Mouse (Mus musculus): ENCODE data around the gene Unc80.
"Not testable (repeated sequence)": the region's sequence is repeated elsewhere in the genome, so short reads cannot be mapped to it uniquely, and the experiment has no call there.

Unc80 gene

GRCm38 (mm10) chr1:66617188-66617587 lies 149.0 kb downstream of the Unc80 start:
- DNase-seq (ENCODE audit: low read depth), result no peak

- DNase-seq (ENCODE audit: low read depth), result no peak
These were observed 170.0 kb downstream of the Unc80 start for GRCm38 (mm10) chr1:66638177-66638576.

GRCm38 (mm10) chr1:66646894-66647293 lies 178.7 kb downstream of the Unc80 start:
- DNase-seq (ENCODE audit: low read depth), result no peak

GRCm38 (mm10) chr1:66649568-66649967 lies 181.4 kb downstream of the Unc80 start:
- peak; percentile 45 for DNase-seq (ENCODE audit: low read depth)

GRCm38 (mm10) chr1:66650006-66650405 lies 181.8 kb downstream of the Unc80 start:
- DNase-seq (ENCODE audit: low read depth), result peak; percentile 8

- no peak for DNase-seq (ENCODE audit: low read depth)
These were observed 187.1 kb downstream of the Unc80 start for GRCm38 (mm10) chr1:66655119-66655746.

- peak; percentile 32 for DNase-seq (ENCODE audit: low read depth)
These were observed 187.6 kb downstream of the Unc80 start for GRCm38 (mm10) chr1:66655747-66656119.

GRCm38 (mm10) chr1:66671475-66671874 lies 203.3 kb downstream of the Unc80 start:
- DNase-seq (ENCODE audit: low read depth), result no peak

- DNase-seq (ENCODE audit: low read depth), result no peak
These were observed 204.6 kb downstream of the Unc80 start for GRCm38 (mm10) chr1:66672812-66673211.

GRCm38 (mm10) chr1:66677928-66678327 lies 209.8 kb downstream of the Unc80 start:
- no peak for DNase-seq (ENCODE audit: low read depth)

- peak; percentile 17 for DNase-seq (ENCODE audit: low read depth)
These were observed 210.5 kb downstream of the Unc80 start for GRCm38 (mm10) chr1:66678662-66679061.

- DNase-seq (ENCODE audit: low read depth), result no peak
These were observed 214.8 kb downstream of the Unc80 start for GRCm38 (mm10) chr1:66682974-66683373.

- no peak for DNase-seq (ENCODE audit: low read depth)
These were observed 223.6 kb downstream of the Unc80 start for GRCm38 (mm10) chr1:66691772-66692171.

- DNase-seq (ENCODE audit: low read depth), result no peak
These were observed 224.1 kb downstream of the Unc80 start for GRCm38 (mm10) chr1:66692308-66692707.

GRCm38 (mm10) chr1:66692780-66693392 lies 224.7 kb downstream of the Unc80 start:
- no peak for DNase-seq (ENCODE audit: low read depth)

GRCm38 (mm10) chr1:66694266-66694665 lies 226.1 kb downstream of the Unc80 start:
- DNase-seq (ENCODE audit: low read depth), result no peak

GRCm38 (mm10) chr1:66695296-66695695 lies 227.1 kb downstream of the Unc80 start:
- DNase-seq (ENCODE audit: low read depth), result no peak

GRCm38 (mm10) chr1:66699630-66700029 lies 231.5 kb downstream of the Unc80 start:
- not testable (repeated sequence) for DNase-seq (ENCODE audit: low read depth)

GRCm38 (mm10) chr1:66700149-66700692 lies 232.1 kb downstream of the Unc80 start:
- no peak for DNase-seq (ENCODE audit: low read depth)

GRCm38 (mm10) chr1:66700693-66701575 lies 232.8 kb downstream of the Unc80 start, which contains the start of gene Rpe:
Gene Rpe, plus strand, starts transcription at chr1:66700831.
- peak; percentile 95 for DNase-seq (ENCODE audit: low read depth)

- no peak for DNase-seq (ENCODE audit: low read depth)
These were observed 233.4 kb downstream of the Unc80 start for GRCm38 (mm10) chr1:66701576-66701940.

- DNase-seq (ENCODE audit: low read depth), result no peak
These were observed 234.6 kb downstream of the Unc80 start for GRCm38 (mm10) chr1:66702623-66703345.
